Mouse (Mus musculus): Measurements from ENCODE around the gene Pold1. TPM values are rescaled to one million over a fixed set of nuclear protein-coding genes. Genes with fewer than 3 reads are reported as not detected.

Pold1 gene
- polyA plus RNA-seq, 1 experiment from 2014 or later: 19.4 TPM

- ATAC-seq: peak; percentile 59; the same call in 1 of the 2 replicates
- H3K9me3 ChIP-seq (replicated peaks; ENCODE audit: control insufficient read depth, low read length, poor library complexity, severe bottlenecking): no peaks in the 10 kb centered on the region
- peak overlapping the region; percentile 35 for H3K4me3 ChIP-seq (ENCODE audit: low read depth, low read length)
- H3K9ac ChIP-seq (ENCODE audit: low read depth, low read length): peak overlapping the region; percentile 60
- peaks cover 9% of the 10 kb centered on the region; the same call in 1 of the 2 replicates for H3K27me3 ChIP-seq (ENCODE audit: control insufficient read depth, insufficient read depth, low read depth, low read length)
- H3K27ac ChIP-seq (ENCODE audit: low read length): no peak overlapping the region
- peak overlapping the region; percentile 68 for H3K4me2 ChIP-seq (ENCODE audit: low read length)
- WGBS: 6% methylated on average over 40 of the region's 40 CpGs
- H3K4me1 ChIP-seq (ENCODE audit: control insufficient read depth, insufficient read depth, low read length): no peaks in the 10 kb centered on the region
- H3K36me3 ChIP-seq (ENCODE audit: control insufficient read depth, insufficient read depth, low read length): no peaks in the 10 kb centered on the region
Measured at GRCm38 (mm10) chr7:44527483-44528398, 20.9 kb downstream of the Pold1 start.

- no peak overlapping the region for H3K27ac ChIP-seq (ENCODE audit: low read length)
- H3K4me3 ChIP-seq (ENCODE audit: low read depth, low read length): no peak overlapping the region
- no peaks in the 10 kb centered on the region for H3K4me1 ChIP-seq (ENCODE audit: control insufficient read depth, insufficient read depth, low read length)
- no peak overlapping the region for H3K4me2 ChIP-seq (ENCODE audit: low read length)
- H3K36me3 ChIP-seq (ENCODE audit: control insufficient read depth, insufficient read depth, low read length): no peaks in the 10 kb centered on the region
- ATAC-seq: no peak
- 89% methylated on average over 14 of the region's 14 CpGs for WGBS
- peaks cover 14% of the 10 kb centered on the region for H3K27me3 ChIP-seq (ENCODE audit: control insufficient read depth, insufficient read depth, low read depth, low read length)
- H3K9ac ChIP-seq (ENCODE audit: low read depth, low read length): no peak overlapping the region
- no peaks in the 10 kb centered on the region for H3K9me3 ChIP-seq (replicated peaks; ENCODE audit: control insufficient read depth, low read length, poor library complexity, severe bottlenecking)
Measured at GRCm38 (mm10) chr7:44526414-44527154, 22.1 kb downstream of the Pold1 start.

- peaks cover 14% of the 10 kb centered on the region for H3K27me3 ChIP-seq (ENCODE audit: control insufficient read depth, insufficient read depth, low read depth, low read length)
- H3K4me3 ChIP-seq (ENCODE audit: low read depth, low read length): no peak overlapping the region
Measured at GRCm38 (mm10) chr7:44525126-44525832, 23.4 kb downstream of the Pold1 start.

GRCm38 (mm10) chr7:44524502-44524901, 24.1 kb downstream of the Pold1 start, which contains the start of gene Mybpc2:
Mybpc2 (minus strand) TSS chr7:44524656.
- 35% methylated on average over 12 of the region's 12 CpGs for WGBS
- Histone ChIP-seq H3K27me3 (ENCODE audit: control insufficient read depth, insufficient read depth, low read depth, low read length) (peaks cover 14% of the 10 kb centered on the region), H3K9me3 (replicated peaks; ENCODE audit: control insufficient read depth, low read length, poor library complexity, severe bottlenecking) (no peaks in the 10 kb centered on the region), H3K36me3 (ENCODE audit: control insufficient read depth, insufficient read depth, low read length) (no peaks in the 10 kb centered on the region), H3K9ac (ENCODE audit: low read depth, low read length) (no peak within 1 kb of the TSS; the same call in 1 of the 2 replicates), H3K4me2 (ENCODE audit: low read length) (peak within 1 kb of the TSS; percentile 1; the same call in 1 of the 2 replicates), H3K27ac (ENCODE audit: low read length) (no peak within 1 kb of the TSS), H3K4me3 (ENCODE audit: low read depth, low read length) (no peak within 1 kb of the TSS), H3K4me1 (ENCODE audit: control insufficient read depth, insufficient read depth, low read length) (no peaks in the 10 kb centered on the region)
- ATAC-seq: no peak

More at GRCm38 (mm10) chr7:44525126-44525832, 23.4 kb downstream of the Pold1 start:
- Histone ChIP-seq H3K4me1 (ENCODE audit: control insufficient read depth, insufficient read depth, low read length) (no peaks in the 10 kb centered on the region), H3K36me3 (ENCODE audit: control insufficient read depth, insufficient read depth, low read length) (no peaks in the 10 kb centered on the region), H3K27ac (ENCODE audit: low read length) (no peak overlapping the region), H3K9me3 (replicated peaks; ENCODE audit: control insufficient read depth, low read length, poor library complexity, severe bottlenecking) (no peaks in the 10 kb centered on the region), H3K9ac (ENCODE audit: low read depth, low read length) (no peak overlapping the region; the same call in 1 of the 2 replicates), H3K4me2 (ENCODE audit: low read length) (peak overlapping the region; percentile 1; the same call in 1 of the 2 replicates)
- no peak for ATAC-seq
- WGBS: 16% methylated on average over 22 of the region's 22 CpGs

GRCm38 (mm10) chr7:44523056-44523455, 25.6 kb downstream of the Pold1 start:
- no peak overlapping the region for H3K4me3 ChIP-seq (ENCODE audit: low read depth, low read length)
- H3K27me3 ChIP-seq (ENCODE audit: control insufficient read depth, insufficient read depth, low read depth, low read length): peaks cover 10% of the 10 kb centered on the region
- H3K4me2 ChIP-seq (ENCODE audit: low read length): no peak overlapping the region
- H3K9me3 ChIP-seq (replicated peaks; ENCODE audit: control insufficient read depth, low read length, poor library complexity, severe bottlenecking): no peaks in the 10 kb centered on the region
- H3K4me1 ChIP-seq (ENCODE audit: control insufficient read depth, insufficient read depth, low read length): no peaks in the 10 kb centered on the region
- H3K36me3 ChIP-seq (ENCODE audit: control insufficient read depth, insufficient read depth, low read length): no peaks in the 10 kb centered on the region
- WGBS: 75% methylated on average over 2 of the region's 2 CpGs
- H3K9ac ChIP-seq (ENCODE audit: low read depth, low read length): no peak overlapping the region
- H3K27ac ChIP-seq (ENCODE audit: low read length): no peak overlapping the region
- no peak for ATAC-seq

- Histone ChIP-seq H3K9me3 (replicated peaks; ENCODE audit: control insufficient read depth, low read length, poor library complexity, severe bottlenecking) (no peaks in the 10 kb centered on the region), H3K27ac (ENCODE audit: low read length) (no peak overlapping the region), H3K9ac (ENCODE audit: low read depth, low read length) (no peak overlapping the region), H3K4me2 (ENCODE audit: low read length) (peak overlapping the region; percentile 32), H3K36me3 (ENCODE audit: control insufficient read depth, insufficient read depth, low read length) (no peaks in the 10 kb centered on the region), H3K4me1 (ENCODE audit: control insufficient read depth, insufficient read depth, low read length) (no peaks in the 10 kb centered on the region), H3K27me3 (ENCODE audit: control insufficient read depth, insufficient read depth, low read depth, low read length) (peaks cover 13% of the 10 kb centered on the region), H3K4me3 (ENCODE audit: low read depth, low read length) (no peak overlapping the region)
- 4% methylated on average over 20 of the region's 20 CpGs for WGBS
- no peak for ATAC-seq
Measured at GRCm38 (mm10) chr7:44521710-44522109, 26.9 kb downstream of the Pold1 start.

GRCm38 (mm10) chr7:44520990-44521389, 27.7 kb downstream of the Pold1 start:
- Histone ChIP-seq H3K4me1 (ENCODE audit: control insufficient read depth, insufficient read depth, low read length) (no peaks in the 10 kb centered on the region), H3K9ac (ENCODE audit: low read depth, low read length) (no peak overlapping the region), H3K4me3 (ENCODE audit: low read depth, low read length) (no peak overlapping the region), H3K36me3 (ENCODE audit: control insufficient read depth, insufficient read depth, low read length) (no peaks in the 10 kb centered on the region), H3K4me2 (ENCODE audit: low read length) (no peak overlapping the region), H3K9me3 (replicated peaks; ENCODE audit: control insufficient read depth, low read length, poor library complexity, severe bottlenecking) (no peaks in the 10 kb centered on the region), H3K27ac (ENCODE audit: low read length) (no peak overlapping the region), H3K27me3 (ENCODE audit: control insufficient read depth, insufficient read depth, low read depth, low read length) (peaks cover 9% of the 10 kb centered on the region)
- WGBS: 55% methylated on average over 3 of the region's 3 CpGs
- no peak for ATAC-seq

GRCm38 (mm10) chr7:44519240-44519913, 29.3 kb downstream of the Pold1 start:
- H3K9me3 ChIP-seq (replicated peaks; ENCODE audit: control insufficient read depth, low read length, poor library complexity, severe bottlenecking): no peaks in the 10 kb centered on the region
- ATAC-seq: no peak
- no peak overlapping the region for H3K27ac ChIP-seq (ENCODE audit: low read length)
- H3K9ac ChIP-seq (ENCODE audit: low read depth, low read length): no peak overlapping the region
- peaks cover 9% of the 10 kb centered on the region for H3K27me3 ChIP-seq (ENCODE audit: control insufficient read depth, insufficient read depth, low read depth, low read length)
- no peak overlapping the region for H3K4me2 ChIP-seq (ENCODE audit: low read length)
- 80% methylated on average over 9 of the region's 9 CpGs for WGBS
- no peak overlapping the region for H3K4me3 ChIP-seq (ENCODE audit: low read depth, low read length)
- H3K36me3 ChIP-seq (ENCODE audit: control insufficient read depth, insufficient read depth, low read length): no peaks in the 10 kb centered on the region
- no peaks in the 10 kb centered on the region for H3K4me1 ChIP-seq (ENCODE audit: control insufficient read depth, insufficient read depth, low read length)
